Mouse (Mus musculus) heart, postnatal 0 days (tissue): ENCODE measurements around the gene Sh2d5. TPM values are rescaled to one million over a fixed set of nuclear protein-coding genes. Genes with fewer than 3 reads are reported as not detected.
A peak's percentile ranks its signal among the peaks of the same experiment; 100 is the strongest.

ENCODE experiments used
- ATAC-seq: fragments of 200-750 bp; cut with Nextera tagmentation; 2 replicates; pipeline ENCODE4 v1.8.0; 2017; ENCODE audit warnings: low read depth, moderate number of reproducible peaks, moderate library complexity; ENCODE audit not compliant: insufficient read depth
- DNase-seq: peaks from one replicate; pipeline ENCODE4 v3.0.0-alpha.2; 2016; ENCODE audit warnings: low spot score
- H3K27ac ChIP-seq: fragments of 300-500 bp; sonication (generic); 2 replicates; pipeline ENCODE4 v1.5.1; 2014; ENCODE audit warnings: low read depth, mild to moderate bottlenecking
- H3K27me3 ChIP-seq: fragments of 300-500 bp; sonication (generic); 2 replicates; pipeline ENCODE4 v1.6.1; 2014; ENCODE audit warnings: low read length, mixed read lengths; ENCODE audit not compliant: control insufficient read depth, insufficient read depth
- H3K36me3 ChIP-seq: fragments of 300-500 bp; sonication (generic); replicated peaks from 2 replicates; pipeline ENCODE4 v1.6.1; 2014; ENCODE audit warnings: low read length, mixed read lengths; ENCODE audit not compliant: control insufficient read depth, insufficient read depth
- H3K4me1 ChIP-seq: fragments of 300-500 bp; sonication (generic); 2 replicates; pipeline ENCODE4 v1.6.1; 2014; ENCODE audit warnings: antibody characterized with exemption; ENCODE audit not compliant: control insufficient read depth, insufficient read depth
- H3K4me2 ChIP-seq: fragments of 300-500 bp; sonication (generic); 2 replicates; pipeline ENCODE4 v1.6.1; 2014; ENCODE audit warnings: low read depth, mild to moderate bottlenecking, low read length, moderate library complexity
- H3K4me3 ChIP-seq: fragments of 300-500 bp; sonication (generic); 2 replicates; pipeline ENCODE4 v1.5.1; 2014; ENCODE audit warnings: low read depth, low read length
- H3K9ac ChIP-seq: fragments of 300-500 bp; sonication (generic); replicated peaks from 2 replicates; pipeline ENCODE4 v1.6.1; 2014; ENCODE audit warnings: low read depth, low read length, mixed read lengths
- H3K9me3 ChIP-seq: fragments of 300-500 bp; sonication (generic); replicated peaks from 2 replicates; pipeline ENCODE4 v1.6.1; 2016; ENCODE audit warnings: low read length; ENCODE audit not compliant: control insufficient read depth
- CTCF ChIP-seq: IDR thresholded peaks from 2 replicates; pipeline ENCODE4 v1.5.1; 2016; ENCODE audit warnings: antibody characterized with exemption, control low read depth, low read depth
- EP300 ChIP-seq: IDR thresholded peaks from 2 replicates; pipeline ENCODE4 v1.6.1; 2016; ENCODE audit warnings: antibody characterized with exemption, low read depth
- WGBS: fragments of 180-500 bp; shearing (Covaris S2); extraction: QIAGEN DNeasy Blood & Tissue Kit; methylation state at CpG from one replicate; pipeline ENCODE4 v1.1.7; 2014; 5-methylcytosine and 5-hydroxymethylcytosine counted together
- polyA plus RNA-seq: library from polyadenylated mRNA; unstranded; fragments of >200 nt; fragmentation: Nextera tagmentation; extraction: Ambion mirVana; gene quantifications from 2 replicates; pipeline ENCODE4 v1.2.1, GENCODE M21; 2015
- total RNA-seq: library from RNA; depleted of rRNA; stranded (reverse); fragments of >200 nt; gene quantifications from 2 replicates; pipeline ENCODE4 v1.2.3, GENCODE M21; 2014; ENCODE audit warnings: low replicate concordance

The Sh2d5 gene
- total and polyA plus RNA-seq, 2 experiments from 2014 or later: 0.07 to 1.4 TPM

- WGBS: 47% methylated on average over 13 of the region's 13 CpGs
Measured at GRCm38 (mm10) chr4:138215671-138216199, 34.5 kb upstream of the Sh2d5 start.

GRCm38 (mm10) chr4:138216200-138216890, 33.9 kb upstream of the Sh2d5 start, which contains the start of gene Hp1bp3:
TSS of gene Hp1bp3 (plus strand) at chr4:138216296.
- ATAC-seq (peak; percentile 71), DNase-seq (peak; percentile 74)
- H3K27ac ChIP-seq: peak within 1 kb of the TSS; percentile 100
- H3K36me3 ChIP-seq: 0 out of 2 replicates have a peak, but pooled peaks cover 4% of the 10 kb centered on the region
- H3K27me3 ChIP-seq: no peaks in the 10 kb centered on the region
- under 1% methylated on average over 63 of the region's 84 CpGs for WGBS
- peak within 1 kb of the TSS; percentile 83 for H3K4me2 ChIP-seq
- H3K9me3 ChIP-seq: no peaks in the 10 kb centered on the region
- peak within 1 kb of the TSS; percentile 95 for H3K9ac ChIP-seq
- TF ChIP-seq EP300 (no peak), CTCF (no peak)
- H3K4me1 ChIP-seq: peaks cover 15% of the 10 kb centered on the region
- peak within 1 kb of the TSS; percentile 85 for H3K4me3 ChIP-seq

More at GRCm38 (mm10) chr4:138215671-138216199, 34.5 kb upstream of the Sh2d5 start:
- Histone ChIP-seq H3K4me1 (peaks cover 15% of the 10 kb centered on the region), H3K27me3 (no peaks in the 10 kb centered on the region), H3K9me3 (no peaks in the 10 kb centered on the region), H3K27ac (peak overlapping the region; percentile 100), H3K4me3 (peak overlapping the region; percentile 85), H3K4me2 (peak overlapping the region; percentile 83), H3K9ac (peak overlapping the region; percentile 95), H3K36me3 (0 out of 2 replicates have a peak, but pooled peaks cover 4% of the 10 kb centered on the region)
- DNase-seq (no peak), ATAC-seq (no peak)
- TF ChIP-seq CTCF (0 out of 2 replicates have a peak, but pooled peaks have one; percentile 0), EP300 (no peak)

- Histone ChIP-seq H3K4me3 (peak overlapping the region; percentile 85), H3K27me3 (no peaks in the 10 kb centered on the region), H3K9me3 (no peaks in the 10 kb centered on the region), H3K36me3 (peaks cover 6% of the 10 kb centered on the region), H3K4me2 (peak overlapping the region; percentile 83), H3K4me1 (peaks cover 15% of the 10 kb centered on the region), H3K27ac (peak overlapping the region; percentile 100), H3K9ac (peak overlapping the region; percentile 95)
- ATAC-seq: peak; percentile 96
- under 1% methylated on average over 47 of the region's 68 CpGs for WGBS
- TF ChIP-seq CTCF (no peak), EP300 (no peak)
- DNase-seq: peak; percentile 98
Measured at GRCm38 (mm10) chr4:138216891-138217392, 33.3 kb upstream of the Sh2d5 start.

GRCm38 (mm10) chr4:138217441-138217840, 32.8 kb upstream of the Sh2d5 start:
- Histone ChIP-seq H3K36me3 (peaks cover 11% of the 10 kb centered on the region), H3K4me2 (peak overlapping the region; percentile 70), H3K9me3 (no peaks in the 10 kb centered on the region), H3K4me1 (peaks cover 15% of the 10 kb centered on the region), H3K27me3 (no peaks in the 10 kb centered on the region), H3K9ac (peak overlapping the region; percentile 94), H3K27ac (peak overlapping the region; percentile 100), H3K4me3 (peak overlapping the region; percentile 85)
- under 1% methylated on average over 36 of the region's 36 CpGs for WGBS
- peak; percentile 38 for DNase-seq
- peak; percentile 3 for ATAC-seq
- TF ChIP-seq EP300 (no peak), CTCF (no peak)

GRCm38 (mm10) chr4:138217951-138218685, 32.1 kb upstream of the Sh2d5 start:
- TF ChIP-seq EP300 (no peak), CTCF (no peak)
- H3K36me3 ChIP-seq: peaks cover 18% of the 10 kb centered on the region
- ATAC-seq (no peak), DNase-seq (no peak)
- peak overlapping the region; percentile 100 for H3K27ac ChIP-seq
- WGBS: 64% methylated on average over 11 of the region's 11 CpGs
- H3K27me3 ChIP-seq: no peaks in the 10 kb centered on the region
- peak overlapping the region; percentile 85 for H3K4me3 ChIP-seq
- H3K4me2 ChIP-seq: peak overlapping the region; percentile 70
- peaks cover 15% of the 10 kb centered on the region for H3K4me1 ChIP-seq
- H3K9me3 ChIP-seq: no peaks in the 10 kb centered on the region
- peak overlapping the region; percentile 94 for H3K9ac ChIP-seq
